Mouse (Mus musculus): ENCODE measurements around the gene Fam234b. TPM values are rescaled to one million over a fixed set of nuclear protein-coding genes. Genes with fewer than 3 reads are reported as not detected.
A peak's percentile ranks its signal among the peaks of the same experiment; 100 is the strongest.

The Fam234b gene
- polyA plus RNA-seq, 1 experiment from 2014 or later: 47.6 TPM

DNA sequence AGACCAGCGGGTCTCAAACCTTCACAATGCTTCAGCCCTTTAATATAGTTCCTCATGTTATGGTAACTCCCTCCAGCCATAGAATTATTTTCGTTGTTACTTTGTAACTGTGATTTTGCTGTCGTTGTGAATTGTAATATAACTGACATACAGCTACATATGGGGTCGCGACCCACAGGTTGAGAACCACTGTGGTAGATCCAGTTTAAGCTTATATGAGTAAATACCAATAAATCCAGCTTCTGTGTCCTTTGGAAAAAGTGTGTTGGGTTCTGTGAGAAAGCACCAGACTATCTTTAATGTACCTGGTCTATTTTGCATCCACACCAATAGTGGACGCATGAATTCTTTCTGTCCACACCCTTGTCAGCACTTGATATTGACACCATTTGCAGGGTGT lies 80.5 kb downstream of the Fam234b start:
- Histone ChIP-seq H3K9ac (no peak overlapping the region), H3K9me3 (replicated peaks) (no peaks in the 10 kb centered on the region), H3K4me1 (0 out of 2 replicates have a peak, but pooled peaks cover 2% of the 10 kb centered on the region), H3K4me3 (no peak overlapping the region), H3K4me2 (replicated peaks) (no peak overlapping the region), H3K27me3 (no peaks in the 10 kb centered on the region), H3K36me3 (no peaks in the 10 kb centered on the region), H3K27ac (no peak overlapping the region)
- 81% methylated on average over 6 of the region's 6 CpGs for whole genome bisulfite sequencing
- no peak for ATAC-seq (ENCODE audit: low FRiP score)

DNA sequence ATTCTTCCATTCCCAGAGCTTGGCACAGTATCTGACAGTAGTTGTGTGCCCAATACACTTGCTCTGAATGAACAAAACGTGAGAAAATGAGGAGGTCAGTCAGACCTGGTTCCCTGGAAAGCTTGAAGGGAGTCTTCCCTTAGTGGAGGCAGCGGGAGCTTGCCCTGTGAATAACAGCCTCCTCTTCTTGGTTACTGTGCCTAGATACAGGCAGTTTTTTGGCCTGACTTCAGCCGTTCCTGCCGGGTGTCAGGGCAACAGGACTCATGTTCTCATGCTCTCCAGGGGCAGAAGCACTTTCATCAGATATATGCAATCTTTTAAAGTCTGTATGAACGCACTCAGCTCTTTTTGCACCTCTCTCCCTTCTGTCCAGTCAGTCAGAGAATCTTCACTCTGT lies 81.5 kb downstream of the Fam234b start:
- Histone ChIP-seq H3K4me2 (replicated peaks) (no peak overlapping the region), H3K4me1 (0 out of 2 replicates have a peak, but pooled peaks cover 2% of the 10 kb centered on the region), H3K36me3 (no peaks in the 10 kb centered on the region), H3K27ac (0 out of 2 replicates have a peak overlapping the region, but pooled peaks have one; percentile 5), H3K9ac (no peak overlapping the region), H3K27me3 (no peaks in the 10 kb centered on the region), H3K9me3 (replicated peaks) (no peaks in the 10 kb centered on the region), H3K4me3 (no peak overlapping the region)
- ATAC-seq (ENCODE audit: low FRiP score): no peak
- WGBS: 65% methylated on average over 5 of the region's 5 CpGs

DNA sequence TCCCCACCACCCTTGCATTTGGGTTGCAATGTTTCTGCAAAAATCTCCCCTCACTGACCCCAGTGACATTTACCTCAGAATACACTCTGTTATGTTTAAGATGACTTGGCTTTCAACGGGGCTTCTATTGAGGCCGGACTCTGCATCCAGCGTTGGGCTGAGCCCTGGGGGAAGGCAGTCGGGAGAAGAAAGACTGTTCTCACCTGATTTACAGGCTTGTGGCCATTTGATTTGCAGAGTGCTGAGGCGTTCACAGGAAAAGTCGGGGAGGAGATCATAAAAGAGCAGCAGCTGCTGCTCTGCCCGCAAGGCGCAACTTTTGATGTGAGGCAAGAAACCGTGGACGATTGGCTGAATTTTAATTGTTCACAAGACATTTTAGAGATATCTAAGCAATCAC lies 82.1 kb downstream of the Fam234b start:
- no peaks in the 10 kb centered on the region for H3K27me3 ChIP-seq
- no peak overlapping the region for H3K4me2 ChIP-seq (replicated peaks)
- peak overlapping the region; percentile 5; the same call in 1 of the 2 replicates for H3K27ac ChIP-seq
- 0 out of 2 replicates have a peak, but pooled peaks cover 2% of the 10 kb centered on the region for H3K4me1 ChIP-seq
- no peak overlapping the region for H3K9ac ChIP-seq
- no peak for ATAC-seq (ENCODE audit: low FRiP score)
- no peak overlapping the region for H3K4me3 ChIP-seq
- 51% methylated on average over 10 of the region's 10 CpGs for WGBS
- no peaks in the 10 kb centered on the region for H3K36me3 ChIP-seq
- no peaks in the 10 kb centered on the region for H3K9me3 ChIP-seq (replicated peaks)

DNA sequence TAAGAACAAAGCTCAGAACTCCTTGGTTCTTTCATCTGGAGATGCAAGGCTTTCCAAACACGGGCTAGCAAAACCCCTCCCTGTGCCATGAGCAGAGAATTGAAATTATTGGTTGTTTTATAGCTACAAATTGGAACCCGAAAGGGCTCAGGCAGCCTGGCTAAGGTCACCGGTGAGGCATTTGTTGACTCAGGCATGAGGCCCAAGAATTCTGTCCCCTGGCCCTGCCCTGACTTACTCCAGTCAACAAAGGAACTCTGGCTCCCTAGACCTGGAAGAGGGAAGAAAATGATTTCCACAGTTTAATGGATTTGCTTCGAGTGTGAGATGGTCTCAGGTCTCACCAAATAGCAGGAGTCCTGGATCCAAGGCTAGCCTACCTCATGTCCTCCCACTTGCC lies 94.6 kb downstream of the Fam234b start:
- ATAC-seq (ENCODE audit: low FRiP score): no peak
- Histone ChIP-seq H3K36me3 (no peaks in the 10 kb centered on the region), H3K27ac (no peak overlapping the region), H3K27me3 (no peaks in the 10 kb centered on the region), H3K4me1 (peaks cover 4% of the 10 kb centered on the region), H3K9me3 (replicated peaks) (no peaks in the 10 kb centered on the region), H3K4me3 (no peak overlapping the region), H3K4me2 (replicated peaks) (no peak overlapping the region), H3K9ac (no peak overlapping the region)
- 75% methylated on average over 4 of the region's 4 CpGs for WGBS

DNA sequence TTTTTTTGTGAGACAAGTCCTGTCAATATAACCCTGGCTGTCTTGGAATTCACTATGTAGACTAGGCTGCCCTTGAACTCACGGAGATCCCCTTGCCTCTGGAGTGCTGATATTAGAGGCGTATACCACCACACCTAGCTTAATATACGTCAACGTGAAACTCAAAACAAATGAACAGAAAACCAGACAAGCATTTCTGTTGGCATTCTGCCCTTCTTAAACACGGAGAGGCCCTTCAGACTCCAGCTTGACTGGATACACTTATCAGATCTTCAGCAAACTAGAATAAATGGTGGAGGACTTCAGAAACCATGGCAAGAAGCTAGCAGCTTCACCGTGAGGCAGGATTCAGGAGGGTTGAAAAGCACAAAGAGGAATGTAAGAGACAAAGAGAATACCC lies 96.4 kb downstream of the Fam234b start:
- H3K9me3 ChIP-seq (replicated peaks): no peaks in the 10 kb centered on the region
- WGBS: 90% methylated on average over 6 of the region's 6 CpGs
- no peak overlapping the region for H3K27ac ChIP-seq
- no peak overlapping the region for H3K4me2 ChIP-seq (replicated peaks)
- peaks cover 4% of the 10 kb centered on the region for H3K4me1 ChIP-seq
- no peak overlapping the region for H3K9ac ChIP-seq
- no peak overlapping the region for H3K4me3 ChIP-seq
- ATAC-seq (ENCODE audit: low FRiP score): no peak
- H3K27me3 ChIP-seq: no peaks in the 10 kb centered on the region
- H3K36me3 ChIP-seq: no peaks in the 10 kb centered on the region

Other genes with a start within 250 kb of the Fam234b start
- 4.5 TPM in 2 replicates for gene Apold1, start 216.3 kb upstream of the Fam234b start, polyA plus RNA-seq (2016; fragmentation: Nextera tagmentation; extraction: Ambion mirVana)
- 84.0 and 87.2 TPM in 2 replicates for gene Ddx47, start 186.4 kb upstream of the Fam234b start, polyA plus RNA-seq (2016; fragmentation: Nextera tagmentation; extraction: Ambion mirVana)
- gene Gprc5a, start 132.3 kb upstream of the Fam234b start, polyA plus RNA-seq (2016; fragmentation: Nextera tagmentation; extraction: Ambion mirVana): 1.6 and 1.7 TPM in 2 replicates
- gene Gprc5d, start 79.7 kb upstream of the Fam234b start, polyA plus RNA-seq (2016; fragmentation: Nextera tagmentation; extraction: Ambion mirVana): not detected in 2 replicates
- 4.0 and 6.2 TPM in 2 replicates for gene Hebp1, start within 50 bp of the Fam234b start, polyA plus RNA-seq (2016; fragmentation: Nextera tagmentation; extraction: Ambion mirVana)
- gene Gsg1, start 56.4 kb downstream of the Fam234b start, polyA plus RNA-seq (2016; fragmentation: Nextera tagmentation; extraction: Ambion mirVana): 0.40 and 0.78 TPM in 2 replicates
- gene Pbp2, start 112.4 kb downstream of the Fam234b start, polyA plus RNA-seq (2016; fragmentation: Nextera tagmentation; extraction: Ambion mirVana): 0.18 and 0.22 TPM in 2 replicates
- gene Emp1, start 164.6 kb downstream of the Fam234b start, polyA plus RNA-seq (2016; fragmentation: Nextera tagmentation; extraction: Ambion mirVana): 19.4 and 22.2 TPM in 2 replicates

Data from hindbrain, embryonic 12.5 days (tissue).